Mouse (Mus musculus) midbrain, embryonic 14.5 days (tissue): Measurements from ENCODE around the gene Impdh1. TPM values are rescaled to one million over a fixed set of nuclear protein-coding genes. Genes with fewer than 3 reads are reported as not detected.
"Not testable (repeated sequence)": the region's sequence is repeated elsewhere in the genome, so short reads cannot be mapped to it uniquely, and the experiment has no call there.

Experiments used
- ATAC-seq: fragments of 200-750 bp; cut with Nextera tagmentation; 2 replicates; pipeline ENCODE4 v1.8.0; 2017; ENCODE audit warnings: moderate number of reproducible peaks, moderate library complexity; ENCODE audit not compliant: low FRiP score, low TSS enrichment
- DNase-seq: peaks from one replicate; pipeline ENCODE4 v3.0.0-alpha.2; 2015
- H3K27ac ChIP-seq: fragments of 300-500 bp; sonication (generic); replicated peaks from 2 replicates; pipeline ENCODE4 v1.5.1; 2014; ENCODE audit warnings: mild to moderate bottlenecking, low read depth, low read length, moderate library complexity
- H3K27me3 ChIP-seq: fragments of 300-500 bp; sonication (generic); 2 replicates; pipeline ENCODE4 v1.6.1; 2014; ENCODE audit warnings: low read length, control low read depth, mixed read lengths; ENCODE audit not compliant: control insufficient read depth, insufficient read depth
- H3K36me3 ChIP-seq: fragments of 300-500 bp; sonication (generic); 2 replicates; pipeline ENCODE4 v1.6.1; 2014; ENCODE audit warnings: low read length, control low read depth; ENCODE audit not compliant: control insufficient read depth, insufficient read depth
- H3K4me1 ChIP-seq: fragments of 300-500 bp; sonication (generic); 2 replicates; pipeline ENCODE4 v1.6.1; 2014; ENCODE audit warnings: mild to moderate bottlenecking, antibody characterized with exemption, low read length, control low read depth; ENCODE audit not compliant: control insufficient read depth, insufficient read depth
- H3K4me2 ChIP-seq: fragments of 300-500 bp; sonication (generic); 2 replicates; pipeline ENCODE4 v1.6.1; 2014; ENCODE audit warnings: mild to moderate bottlenecking, low read length, moderate library complexity
- H3K4me3 ChIP-seq: fragments of 300-500 bp; sonication (generic); replicated peaks from 2 replicates; pipeline ENCODE4 v1.5.1; 2014; ENCODE audit warnings: low read depth, low read length
- H3K9ac ChIP-seq: fragments of 300-500 bp; sonication (generic); replicated peaks from 2 replicates; pipeline ENCODE4 v1.6.1; 2014; ENCODE audit warnings: mild to moderate bottlenecking, low read length, moderate library complexity
- H3K9me3 ChIP-seq: fragments of 300-500 bp; sonication (generic); 2 replicates; pipeline ENCODE4 v1.6.1; 2016; ENCODE audit warnings: low read length, control low read depth, mixed read lengths; ENCODE audit not compliant: control insufficient read depth
- WGBS: fragments of 180-500 bp; shearing (Covaris S2); extraction: QIAGEN DNeasy Blood & Tissue Kit; methylation state at CpG from one replicate; pipeline ENCODE4 v1.1.7; 2014; 5-methylcytosine and 5-hydroxymethylcytosine counted together
- polyA plus RNA-seq: library from polyadenylated mRNA; unstranded; fragments of >200 nt; fragmentation: Nextera tagmentation; extraction: Ambion mirVana; gene quantifications from 2 replicates; pipeline ENCODE4 v1.2.1, GENCODE M21; 2014

Gene Impdh1
- polyA plus RNA-seq, 1 experiment from 2014 or later: 48.5 TPM

DNA sequence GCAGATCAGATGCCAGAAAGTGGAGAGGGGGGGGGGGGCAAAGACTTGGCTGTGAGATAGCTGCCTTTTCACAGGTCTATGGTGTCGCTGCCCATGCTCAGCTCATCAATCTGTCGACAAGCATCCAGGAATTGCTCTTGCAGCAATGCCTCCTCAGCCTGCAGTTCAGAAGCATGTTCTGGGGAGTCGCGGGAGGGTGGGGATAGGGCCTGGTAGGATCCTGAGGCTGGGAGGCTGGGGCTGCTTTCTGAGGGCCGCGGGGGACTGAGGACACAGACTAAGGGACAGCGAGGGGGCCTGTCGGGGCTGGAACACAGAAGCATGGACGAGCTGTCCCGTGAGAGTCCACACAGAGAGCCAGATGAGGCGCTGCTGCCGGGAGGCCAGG lies 46.5 kb downstream of the Impdh1 start:
- H3K27me3 ChIP-seq: peaks cover 42% of the 10 kb centered on the region

GRCm38 (mm10) chr6:29168871-29169270 lies 47.3 kb downstream of the Impdh1 start:
- ATAC-seq (no peak), DNase-seq (no peak)
- H3K27me3 ChIP-seq: peaks cover 42% of the 10 kb centered on the region
- WGBS: 54% methylated on average over 2 of the region's 2 CpGs
- H3K36me3 ChIP-seq: no peaks in the 10 kb centered on the region
- H3K4me2 ChIP-seq: no peak overlapping the region
- peaks cover 12% of the 10 kb centered on the region for H3K4me1 ChIP-seq
- no peaks in the 10 kb centered on the region for H3K9me3 ChIP-seq
- no peak overlapping the region for H3K9ac ChIP-seq
- H3K4me3 ChIP-seq: no peak overlapping the region
- no peak overlapping the region for H3K27ac ChIP-seq

More for the DNA sequence above, 46.5 kb downstream of the Impdh1 start:
- Histone ChIP-seq H3K27ac (no peak overlapping the region), H3K4me1 (peaks cover 10% of the 10 kb centered on the region), H3K36me3 (no peaks in the 10 kb centered on the region), H3K9me3 (no peaks in the 10 kb centered on the region), H3K4me2 (peak overlapping the region; percentile 99), H3K4me3 (peak overlapping the region; percentile 52; the same call in 1 of the 2 replicates), H3K9ac (peak overlapping the region; percentile 65)
- ATAC-seq (no peak), DNase-seq (no peak)
- WGBS: 6% methylated on average over 12 of the region's 12 CpGs

DNA sequence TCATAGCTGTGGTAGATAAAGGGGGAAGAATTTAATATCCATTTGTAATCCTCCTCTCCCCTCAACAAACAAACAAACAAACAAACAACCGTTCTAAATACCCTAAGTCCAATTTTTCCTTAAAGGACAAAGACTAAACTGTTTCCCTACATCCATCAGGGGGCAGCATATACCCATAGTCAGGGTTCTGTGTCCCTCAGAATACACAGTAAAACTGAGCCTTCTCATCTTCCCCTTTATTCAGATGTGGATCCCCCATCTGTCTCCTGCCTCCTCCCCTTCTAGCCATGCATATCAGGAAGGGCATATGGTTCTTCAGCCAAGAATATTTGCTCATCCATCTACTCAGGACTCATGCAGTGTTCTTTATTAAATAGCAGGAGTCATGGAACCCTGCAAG lies 50.0 kb downstream of the Impdh1 start:
- no peaks in the 10 kb centered on the region for H3K9me3 ChIP-seq
- WGBS: 28% methylated on average over 1 of the region's 1 CpGs
- no peaks in the 10 kb centered on the region for H3K36me3 ChIP-seq
- H3K9ac ChIP-seq: no peak overlapping the region
- peaks cover 17% of the 10 kb centered on the region for H3K4me1 ChIP-seq
- DNase-seq: peak; percentile 90
- no peak overlapping the region for H3K4me2 ChIP-seq
- no peak for ATAC-seq
- H3K4me3 ChIP-seq: no peak overlapping the region
- H3K27me3 ChIP-seq: peaks cover 30% of the 10 kb centered on the region
- H3K27ac ChIP-seq: no peak overlapping the region

GRCm38 (mm10) chr6:29164314-29165244 lies 51.6 kb downstream of the Impdh1 start, which contains the start of gene Rbm28:
Rbm28 (minus strand) TSS chr6:29165006.
- WGBS: 9% methylated on average over 42 of the region's 42 CpGs
- Histone ChIP-seq H3K4me3 (peak within 1 kb of the TSS; percentile 63), H3K9ac (peak within 1 kb of the TSS; percentile 75), H3K4me2 (peak within 1 kb of the TSS; percentile 63), H3K9me3 (no peaks in the 10 kb centered on the region), H3K27ac (peak within 1 kb of the TSS; percentile 43), H3K27me3 (peaks cover 14% of the 10 kb centered on the region), H3K36me3 (peaks cover 6% of the 10 kb centered on the region), H3K4me1 (peaks cover 8% of the 10 kb centered on the region)
- ATAC-seq (peak; percentile 77), DNase-seq (peak; percentile 94)

DNA sequence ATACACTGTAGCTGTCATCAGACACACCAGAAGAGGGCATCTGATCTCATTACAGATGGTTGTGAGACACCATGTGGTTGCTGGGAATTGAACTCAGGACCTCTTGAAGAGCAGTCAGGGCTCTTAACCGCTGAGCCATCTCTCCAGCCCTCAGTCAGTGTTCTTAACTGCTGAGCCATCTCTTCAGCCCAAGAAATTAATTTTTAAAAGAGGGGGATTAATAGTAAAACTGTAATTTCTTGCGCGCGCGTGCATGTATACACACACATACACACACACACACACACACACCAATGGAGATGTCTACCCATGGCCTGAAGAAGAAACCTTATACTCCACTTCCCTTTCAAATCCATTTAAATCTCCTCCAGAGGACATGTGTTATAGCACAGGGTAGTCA lies 54.9 kb downstream of the Impdh1 start:
- H3K9ac ChIP-seq, H3K4me2 ChIP-seq, DNase-seq, ATAC-seq, H3K4me1 ChIP-seq, H3K9me3 ChIP-seq, H3K27me3 ChIP-seq, H3K4me3 ChIP-seq, H3K27ac ChIP-seq: not testable (repeated sequence)
- peaks cover 39% of the 10 kb centered on the region for H3K36me3 ChIP-seq
- WGBS: 98% methylated on average over 5 of the region's 5 CpGs

- no peak for ATAC-seq
- H3K4me1 ChIP-seq: peaks cover 8% of the 10 kb centered on the region
- WGBS: 95% methylated on average over 2 of the region's 2 CpGs
These were observed 55.4 kb downstream of the Impdh1 start for GRCm38 (mm10) chr6:29160786-29161185.

GRCm38 (mm10) chr6:29156326-29156725 lies 59.8 kb downstream of the Impdh1 start:
- Histone ChIP-seq H3K4me2 (no peak overlapping the region), H3K27ac (no peak overlapping the region), H3K9me3 (no peaks in the 10 kb centered on the region), H3K4me3 (no peak overlapping the region), H3K36me3 (peaks cover 82% of the 10 kb centered on the region), H3K27me3 (no peaks in the 10 kb centered on the region), H3K4me1 (no peaks in the 10 kb centered on the region), H3K9ac (no peak overlapping the region)
- 96% methylated on average over 5 of the region's 5 CpGs for WGBS
- DNase-seq (no peak), ATAC-seq (no peak)

More at GRCm38 (mm10) chr6:29160786-29161185, 55.4 kb downstream of the Impdh1 start:
- no peak overlapping the region for H3K4me2 ChIP-seq
- no peak overlapping the region for H3K9ac ChIP-seq
- H3K4me3 ChIP-seq: no peak overlapping the region
- no peaks in the 10 kb centered on the region for H3K9me3 ChIP-seq
- no peak for DNase-seq
- H3K27ac ChIP-seq: no peak overlapping the region
- peaks cover 44% of the 10 kb centered on the region for H3K36me3 ChIP-seq
- H3K27me3 ChIP-seq: no peaks in the 10 kb centered on the region
